Mouse (Mus musculus) cerebellum, adult 9-11 months (tissue): Measurements from ENCODE around the gene Gls2.
A peak's percentile ranks its signal among the peaks of the same experiment; 100 is the strongest.
"Not testable (repeated sequence)": the region's sequence is repeated elsewhere in the genome, so short reads cannot be mapped to it uniquely, and the experiment has no call there.

Source experiments
- DNase-seq: peaks from one replicate; pipeline ENCODE4 v3.0.0; 2022

Gls2 gene

GRCm38 (mm10) chr10:128194024-128194550 lies at the start of gene Gls2:
Gls2 (plus strand) TSS chr10:128194457.
- peak; percentile 99 for DNase-seq

GRCm38 (mm10) chr10:128144961-128145360 lies 49.3 kb upstream of the Gls2 start:
- no peak for DNase-seq

- DNase-seq = no peak
Measured at GRCm38 (mm10) chr10:128148789-128149365, 45.4 kb upstream of the Gls2 start.

GRCm38 (mm10) chr10:128149592-128149991 lies 44.7 kb upstream of the Gls2 start:
- no peak for DNase-seq

GRCm38 (mm10) chr10:128150941-128151340 lies 43.3 kb upstream of the Gls2 start:
- no peak for DNase-seq

- DNase-seq = no peak
Measured at GRCm38 (mm10) chr10:128153978-128154377, 40.3 kb upstream of the Gls2 start.

- DNase-seq = not testable (repeated sequence)
Measured at GRCm38 (mm10) chr10:128165726-128166125, 28.5 kb upstream of the Gls2 start.

GRCm38 (mm10) chr10:128167091-128167490 lies 27.2 kb upstream of the Gls2 start:
- DNase-seq = no peak

- not testable (repeated sequence) for DNase-seq
Measured at GRCm38 (mm10) chr10:128171348-128171747, 22.9 kb upstream of the Gls2 start.

- DNase-seq = no peak
Measured at GRCm38 (mm10) chr10:128175302-128175701, 19.0 kb upstream of the Gls2 start.

GRCm38 (mm10) chr10:128175996-128176755 lies 18.1 kb upstream of the Gls2 start:
- DNase-seq = peak; percentile 67

GRCm38 (mm10) chr10:128177316-128177715 lies 16.9 kb upstream of the Gls2 start:
- no peak for DNase-seq

GRCm38 (mm10) chr10:128179989-128180388 lies 14.3 kb upstream of the Gls2 start, which contains the start of gene Rbms2:
Rbms2 (minus strand) TSS chr10:128180297.
- DNase-seq = no peak

- DNase-seq = no peak
Measured at GRCm38 (mm10) chr10:128184296-128184695, 10.0 kb upstream of the Gls2 start.

- no peak for DNase-seq
Measured at GRCm38 (mm10) chr10:128185277-128185940, 8.8 kb upstream of the Gls2 start.

GRCm38 (mm10) chr10:128185959-128186358 lies 8.3 kb upstream of the Gls2 start:
- DNase-seq = peak; percentile 70

GRCm38 (mm10) chr10:128187181-128187605 lies 7.1 kb upstream of the Gls2 start:
- DNase-seq = no peak

- peak; percentile 63 for DNase-seq
Measured at GRCm38 (mm10) chr10:128188242-128188877, 5.9 kb upstream of the Gls2 start.

GRCm38 (mm10) chr10:128191472-128191871 lies 2.8 kb upstream of the Gls2 start:
- no peak for DNase-seq

- not testable (repeated sequence) for DNase-seq
Measured at GRCm38 (mm10) chr10:128192030-128192766, 2.1 kb upstream of the Gls2 start.

- DNase-seq = no peak
Measured at GRCm38 (mm10) chr10:128193113-128193512, 1.1 kb upstream of the Gls2 start.
